Mouse (Mus musculus) midbrain, postnatal 0 days (tissue): ENCODE results near the gene Plekha3. TPM values are rescaled to one million over a fixed set of nuclear protein-coding genes. Genes with fewer than 3 reads are reported as not detected.

Experiments
- ATAC-seq: fragments of 200-750 bp; cut with Nextera tagmentation; 2 replicates; pipeline ENCODE4 v1.8.0; 2017; ENCODE audit warnings: moderate number of reproducible peaks, mild to moderate bottlenecking, moderate TSS enrichment, moderate library complexity; ENCODE audit not compliant: low FRiP score
- DNase-seq: peaks from one replicate; pipeline ENCODE4 v3.0.0-alpha.2; 2015; ENCODE audit warnings: low spot score
- H3K27ac ChIP-seq: fragments of 300-500 bp; sonication (generic); 2 replicates; pipeline ENCODE4 v1.5.1; 2014; ENCODE audit warnings: low read depth, mild to moderate bottlenecking, low read length, mixed read lengths
- H3K27me3 ChIP-seq: fragments of 300-500 bp; sonication (generic); 2 replicates; pipeline ENCODE4 v1.6.1; 2014; ENCODE audit warnings: low read length, control low read depth, mixed read lengths; ENCODE audit not compliant: insufficient read depth
- H3K36me3 ChIP-seq: fragments of 300-500 bp; sonication (generic); 2 replicates; pipeline ENCODE4 v1.6.1; 2014; ENCODE audit warnings: low read length, control low read depth, mixed read lengths; ENCODE audit not compliant: insufficient read depth
- H3K4me1 ChIP-seq: fragments of 300-500 bp; sonication (generic); 2 replicates; pipeline ENCODE4 v1.6.1; 2014; ENCODE audit warnings: mild to moderate bottlenecking, control low read depth, antibody characterized with exemption, low read length, mixed read lengths; ENCODE audit not compliant: insufficient read depth
- H3K4me2 ChIP-seq: fragments of 300-500 bp; sonication (generic); 2 replicates; pipeline ENCODE4 v1.6.1; 2014; ENCODE audit warnings: low read depth, mild to moderate bottlenecking, low read length, mixed read lengths; ENCODE audit not compliant: poor library complexity, severe bottlenecking
- H3K4me3 ChIP-seq: fragments of 300-500 bp; sonication (generic); 2 replicates; pipeline ENCODE4 v1.5.1; 2014; ENCODE audit warnings: low read depth, mild to moderate bottlenecking, low read length, moderate library complexity
- H3K9ac ChIP-seq: fragments of 300-500 bp; sonication (generic); replicated peaks from 2 replicates; pipeline ENCODE4 v1.6.1; 2014; ENCODE audit warnings: mild to moderate bottlenecking, low read length, moderate library complexity, mixed read lengths; ENCODE audit not compliant: poor library complexity, severe bottlenecking
- H3K9me3 ChIP-seq: fragments of 300-500 bp; sonication (generic); 2 replicates; pipeline ENCODE4 v1.6.1; 2016; ENCODE audit warnings: low read length, control low read depth
- CTCF ChIP-seq: IDR thresholded peaks from 2 replicates; pipeline ENCODE4 v1.5.1; 2016; ENCODE audit warnings: antibody characterized with exemption, mild to moderate bottlenecking
- WGBS: fragments of 180-500 bp; shearing (Covaris S2); extraction: QIAGEN DNeasy Blood & Tissue Kit; methylation state at CpG from one replicate; pipeline ENCODE4 v1.1.7; 2014; 5-methylcytosine and 5-hydroxymethylcytosine counted together
- polyA plus RNA-seq: library from polyadenylated mRNA; unstranded; fragments of >200 nt; fragmentation: Nextera tagmentation; extraction: Ambion mirVana; gene quantifications from 2 replicates; pipeline ENCODE4 v1.2.1, GENCODE M21; 2015
- total RNA-seq: library from RNA; depleted of rRNA; stranded (reverse); fragments of >200 nt; gene quantifications from 2 replicates; pipeline ENCODE4 v1.2.3, GENCODE M21; 2014; rRNA removed

The Plekha3 gene
- total and polyA plus RNA-seq, 2 experiments from 2014 or later, result 6.9 to 19.9 TPM

DNA sequence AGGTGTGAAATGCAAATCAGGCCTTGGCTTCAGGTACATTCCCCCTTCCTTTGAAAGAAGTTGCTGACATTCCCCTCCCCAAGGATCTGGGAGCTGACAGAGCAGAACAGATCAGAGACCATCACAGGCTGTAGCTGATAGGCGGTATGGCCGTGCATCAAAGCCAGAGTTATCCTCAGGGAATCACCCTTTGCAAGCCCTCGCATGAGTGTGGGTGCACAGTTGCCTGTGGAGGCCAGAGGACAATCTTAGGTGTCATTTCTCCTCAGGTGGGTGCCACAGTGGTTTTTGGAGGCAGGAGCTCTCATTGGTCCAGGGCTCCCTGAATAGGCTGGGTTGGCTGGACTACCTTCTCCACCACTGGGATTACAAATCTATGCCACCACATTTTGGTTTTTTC, 27.1 kb downstream of the Plekha3 start:
- Histone ChIP-seq H3K9ac (no peak overlapping the region), H3K4me3 (no peak overlapping the region), H3K9me3 (no peaks in the 10 kb centered on the region), H3K27ac (no peak overlapping the region), H3K4me2 (no peak overlapping the region), H3K4me1 (no peaks in the 10 kb centered on the region), H3K36me3 (no peaks in the 10 kb centered on the region; the same call in 1 of the 2 replicates), H3K27me3 (no peaks in the 10 kb centered on the region)
- DNase-seq, result no peak
- TF ChIP-seq CTCF, result no peak
- 96% methylated on average over 3 of the region's 3 CpGs for whole genome bisulfite sequencing
- no peak for ATAC-seq

DNA sequence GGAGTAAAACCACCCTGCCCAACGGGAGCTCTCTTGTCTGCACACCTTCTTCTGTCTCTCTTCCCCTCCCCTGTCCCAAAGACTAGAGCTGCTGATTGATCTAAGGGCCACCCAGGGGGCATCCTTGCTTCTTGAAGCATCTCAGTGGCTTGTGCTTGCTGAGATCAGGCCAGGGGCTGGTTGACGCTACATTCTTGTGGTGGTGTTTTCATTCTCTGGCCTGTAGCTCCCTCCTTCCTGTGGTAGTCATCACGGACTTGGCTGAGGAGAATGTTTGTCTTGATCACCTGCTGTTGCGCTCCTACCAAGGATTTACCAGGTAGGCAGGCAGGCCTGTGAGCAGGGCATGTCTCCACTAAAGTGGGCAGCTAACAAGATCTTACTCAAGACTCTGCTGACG, 27.7 kb downstream of the Plekha3 start:
- Histone ChIP-seq H3K9me3 (no peaks in the 10 kb centered on the region), H3K4me3 (no peak overlapping the region), H3K27me3 (no peaks in the 10 kb centered on the region), H3K4me2 (no peak overlapping the region), H3K36me3 (no peaks in the 10 kb centered on the region), H3K9ac (no peak overlapping the region), H3K4me1 (no peaks in the 10 kb centered on the region), H3K27ac (no peak overlapping the region)
- no peak for ATAC-seq
- no peak for TF ChIP-seq CTCF
- no peak for DNase-seq
- 88% methylated on average over 5 of the region's 5 CpGs for WGBS

- H3K9me3 ChIP-seq, result peaks cover 15% of the 10 kb centered on the region
These were observed 30.6 kb downstream of the Plekha3 start for GRCm38 (mm10) chr2:76705655-76706054.

GRCm38 (mm10) chr2:76708512-76708911, 33.4 kb downstream of the Plekha3 start:
- WGBS, result 96% methylated on average over 3 of the region's 3 CpGs
- no peaks in the 10 kb centered on the region for H3K27me3 ChIP-seq
- H3K9me3 ChIP-seq, result peaks cover 33% of the 10 kb centered on the region
- no peak overlapping the region for H3K4me2 ChIP-seq
- no peak overlapping the region for H3K9ac ChIP-seq
- ATAC-seq, result no peak
- H3K4me3 ChIP-seq, result no peak overlapping the region
- no peak for TF ChIP-seq CTCF
- no peak overlapping the region for H3K27ac ChIP-seq
- H3K36me3 ChIP-seq, result peaks cover 26% of the 10 kb centered on the region
- no peak for DNase-seq
- no peaks in the 10 kb centered on the region for H3K4me1 ChIP-seq

More at GRCm38 (mm10) chr2:76705655-76706054, 30.6 kb downstream of the Plekha3 start:
- Histone ChIP-seq H3K4me3 (no peak overlapping the region), H3K27me3 (no peaks in the 10 kb centered on the region), H3K4me1 (no peaks in the 10 kb centered on the region), H3K27ac (no peak overlapping the region), H3K36me3 (peaks cover 11% of the 10 kb centered on the region), H3K4me2 (no peak overlapping the region), H3K9ac (no peak overlapping the region)
- no peak for ATAC-seq
- TF ChIP-seq CTCF, result no peak
- no peak for DNase-seq
- WGBS, result 89% methylated on average over 13 of the region's 13 CpGs

GRCm38 (mm10) chr2:76714984-76715383, 39.9 kb downstream of the Plekha3 start:
- Histone ChIP-seq H3K36me3 (peaks cover 50% of the 10 kb centered on the region), H3K27ac (no peak overlapping the region), H3K9me3 (peaks cover 65% of the 10 kb centered on the region), H3K4me1 (no peaks in the 10 kb centered on the region), H3K4me2 (no peak overlapping the region), H3K9ac (no peak overlapping the region), H3K4me3 (no peak overlapping the region), H3K27me3 (no peaks in the 10 kb centered on the region)
- no peak for ATAC-seq
- TF ChIP-seq CTCF, result no peak
- whole genome bisulfite sequencing, result 77% methylated on average over 8 of the region's 8 CpGs
- DNase-seq, result no peak

GRCm38 (mm10) chr2:76719650-76720049, 44.6 kb downstream of the Plekha3 start:
- Histone ChIP-seq H3K9me3 (peaks cover 62% of the 10 kb centered on the region), H3K4me3 (no peak overlapping the region), H3K4me1 (no peaks in the 10 kb centered on the region), H3K27me3 (no peaks in the 10 kb centered on the region), H3K36me3 (peaks cover 31% of the 10 kb centered on the region), H3K27ac (no peak overlapping the region), H3K4me2 (no peak overlapping the region), H3K9ac (no peak overlapping the region)
- 96% methylated on average over 14 of the region's 14 CpGs for WGBS
- TF ChIP-seq CTCF, result no peak
- no peak for DNase-seq
- no peak for ATAC-seq

Other genes with a start within 250 kb of the Plekha3 start
- gene Prkra, start 27.3 kb upstream of the Plekha3 start, total RNA-seq, result 93.6 and 117 TPM in 2 replicates
- gene Prkra, start 27.3 kb upstream of the Plekha3 start, polyA plus RNA-seq, result 109 and 113 TPM in 2 replicates
- 0.19 TPM in 1 of 2 replicates, not detected in the other for gene Pjvk, start 26.8 kb upstream of the Plekha3 start, total RNA-seq
- 1.2 and 1.3 TPM in 2 replicates for gene Pjvk, start 26.8 kb upstream of the Plekha3 start, polyA plus RNA-seq
- 7.8 and 11.9 TPM in 2 replicates for gene Fkbp7, start 2.2 kb upstream of the Plekha3 start, total RNA-seq
- 11.6 and 13.5 TPM in 2 replicates for gene Fkbp7, start 2.2 kb upstream of the Plekha3 start, polyA plus RNA-seq